Mouse (Mus musculus) testis, adult 2 months (tissue): Measurements from ENCODE around the gene Atp2a1. TPM values are rescaled to one million over a fixed set of nuclear protein-coding genes. Genes with fewer than 3 reads are reported as not detected.
A peak's percentile ranks its signal among the peaks of the same experiment; 100 is the strongest.

Experiments used
- H3K27ac ChIP-seq: fragments of 200-500 bp; 2 replicates; pipeline ENCODE4 v1.5.1; 2012; ENCODE audit warnings: low read depth, low read length; ENCODE audit not compliant: control insufficient read depth, insufficient read depth
- H3K27me3 ChIP-seq: fragments of 200-500 bp; 2 replicates; pipeline ENCODE4 v1.6.1; 2012; ENCODE audit warnings: mild to moderate bottlenecking, low read length, moderate library complexity; ENCODE audit not compliant: control insufficient read depth, insufficient read depth
- H3K36me3 ChIP-seq: fragments of 200-500 bp; 2 replicates; pipeline ENCODE4 v1.6.1; 2012; ENCODE audit warnings: mild to moderate bottlenecking, low read length; ENCODE audit not compliant: control insufficient read depth, insufficient read depth
- H3K4me1 ChIP-seq: fragments of 200-500 bp; 2 replicates; pipeline ENCODE4 v1.6.1; 2012; ENCODE audit warnings: low read length; ENCODE audit not compliant: control insufficient read depth, insufficient read depth
- H3K4me3 ChIP-seq: fragments of 200-500 bp; 2 replicates; pipeline ENCODE4 v1.5.1; 2012; ENCODE audit warnings: low read depth, mild to moderate bottlenecking, low read length, moderate library complexity, mixed read lengths; ENCODE audit not compliant: control insufficient read depth
- CTCF ChIP-seq: fragments of 200-500 bp; IDR thresholded peaks from 2 replicates; pipeline ENCODE4 v1.5.1; 2012; ENCODE audit warnings: low read depth, mild to moderate bottlenecking, inconsistent platforms, low read length, moderate library complexity; ENCODE audit not compliant: control insufficient read depth, insufficient read depth, insufficient replicate concordance
- POLR2A ChIP-seq: fragments of 200-500 bp; IDR thresholded peaks from 2 replicates; pipeline ENCODE4 v1.6.1; 2012; ENCODE audit warnings: low read depth, mild to moderate bottlenecking, inconsistent platforms, low read length, moderate library complexity; ENCODE audit not compliant: control insufficient read depth
- polyA plus RNA-seq: library from polyadenylated mRNA; depleted of rRNA; stranded (reverse); fragments of >200 nt; gene quantifications from 2 replicates; pipeline ENCODE4 v1.2.3, GENCODE M21; 2012; rRNA removed

The Atp2a1 gene
- 1.5 and 1.6 TPM in 2 replicates for polyA plus RNA-seq

DNA sequence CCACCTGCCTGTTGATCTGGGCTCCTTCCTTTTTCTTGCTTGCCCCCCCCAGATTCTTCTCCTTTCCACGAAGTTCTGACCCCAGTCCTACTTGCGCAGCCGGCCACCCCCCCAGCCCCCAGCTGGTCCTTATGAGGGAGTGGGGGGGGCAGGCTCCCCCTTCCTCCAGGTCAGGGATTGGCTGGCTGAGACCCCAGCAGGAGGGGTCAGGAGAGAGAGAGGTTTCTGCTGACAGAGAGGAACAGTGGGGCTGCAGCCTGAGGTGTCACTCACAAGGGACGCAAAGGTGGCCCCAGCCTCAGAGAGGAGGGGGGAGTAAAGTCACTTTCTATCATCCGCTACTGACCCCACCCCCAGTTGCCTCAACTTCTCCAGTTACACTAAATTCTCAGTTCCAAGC, at the start of gene Atp2a1:
Gene Atp2a1, minus strand, starts transcription at position 105 of the 400 bp plus-strand sequence.
- H3K27ac ChIP-seq = no peak within 1 kb of the TSS
- peaks cover 13% of the 10 kb centered on the region for H3K4me1 ChIP-seq
- H3K36me3 ChIP-seq = no peaks in the 10 kb centered on the region; the same call in 1 of the 2 replicates
- no peak within 1 kb of the TSS for H3K4me3 ChIP-seq
- no peak for TF ChIP-seq POLR2A
- TF ChIP-seq CTCF = no peak
- H3K27me3 ChIP-seq = no peaks in the 10 kb centered on the region

DNA sequence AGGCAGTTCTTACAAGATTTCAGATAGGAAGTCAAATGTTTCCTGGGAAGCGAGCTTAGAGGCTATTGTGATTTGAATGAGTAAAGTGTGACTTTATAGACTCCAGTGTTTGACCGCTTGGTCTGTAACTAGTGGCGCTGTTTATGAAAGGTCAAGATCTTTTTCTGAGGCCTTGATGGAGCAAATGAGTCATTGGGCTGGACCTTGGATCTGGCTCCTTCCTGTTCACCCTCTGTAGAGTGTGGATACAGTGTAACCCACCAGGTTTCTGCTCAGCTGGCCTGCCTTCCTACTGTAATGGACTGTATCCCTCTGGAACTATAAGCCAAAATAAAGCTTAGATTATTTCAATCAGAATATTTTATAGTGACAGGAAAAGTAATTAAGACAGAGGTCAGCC, 48.4 kb upstream of the Atp2a1 start:
- Histone ChIP-seq H3K36me3 (no peaks in the 10 kb centered on the region), H3K4me1 (0 out of 2 replicates have a peak, but pooled peaks cover 2% of the 10 kb centered on the region), H3K27ac (no peak overlapping the region), H3K4me3 (no peak overlapping the region), H3K27me3 (no peaks in the 10 kb centered on the region)
- no peak for TF ChIP-seq POLR2A
- TF ChIP-seq CTCF = no peak

DNA sequence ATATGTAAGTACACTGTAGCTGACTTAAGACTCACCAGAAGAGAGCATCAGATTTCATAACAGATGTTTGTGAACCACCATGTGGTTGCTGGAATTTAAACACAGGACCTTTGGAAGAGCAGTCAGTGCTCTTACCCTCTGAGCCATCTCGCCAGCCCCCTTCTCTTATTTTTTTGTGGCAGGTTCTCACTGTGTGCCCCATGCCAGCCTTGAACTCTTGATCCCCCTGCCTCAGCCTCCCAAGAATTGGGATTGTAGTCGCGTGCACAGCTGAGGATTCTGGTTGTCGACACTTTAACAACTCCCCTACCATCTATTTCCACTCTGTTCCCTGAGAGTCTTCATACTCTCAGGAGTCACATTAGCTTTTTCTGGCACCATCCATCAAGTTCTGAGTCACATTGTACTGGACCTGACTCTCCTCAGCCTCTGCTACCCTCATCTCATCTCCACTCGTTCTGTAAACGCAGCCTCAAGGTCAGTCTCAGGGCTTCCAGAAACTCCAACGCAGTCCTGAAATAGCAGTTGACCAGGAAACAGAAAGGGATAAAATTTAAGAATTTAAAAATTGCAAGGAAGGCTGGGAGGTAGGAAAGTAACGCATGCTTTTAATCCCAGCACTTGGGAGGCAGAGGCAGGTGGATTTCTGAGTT, 44.3 kb upstream of the Atp2a1 start:
- Histone ChIP-seq H3K36me3 (no peaks in the 10 kb centered on the region), H3K4me3 (peak overlapping the region; percentile 61), H3K27me3 (no peaks in the 10 kb centered on the region), H3K27ac (no peak overlapping the region; the same call in 1 of the 2 replicates), H3K4me1 (peaks cover 2% of the 10 kb centered on the region; the same call in 1 of the 2 replicates)
- TF ChIP-seq POLR2A = no peak

DNA sequence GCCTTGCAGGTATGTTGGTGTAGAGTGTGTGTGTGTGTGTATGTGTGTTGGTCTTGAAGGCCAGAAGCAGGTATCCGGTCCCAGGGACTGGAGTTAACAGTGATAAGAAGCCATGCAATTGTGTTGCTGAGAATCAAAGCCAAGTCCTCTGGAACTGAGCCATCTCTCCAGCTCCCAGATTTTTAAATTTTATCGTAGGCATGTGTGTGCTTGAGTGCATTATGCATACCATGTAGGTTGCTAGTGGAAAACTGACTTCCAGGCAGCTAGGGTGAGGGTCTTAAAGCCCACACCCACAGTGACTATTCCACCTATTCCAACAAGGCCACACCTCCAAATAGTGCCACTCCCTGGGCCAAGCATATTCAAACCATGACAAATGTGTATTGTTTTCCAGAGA, 42.0 kb upstream of the Atp2a1 start:
- H3K4me3 ChIP-seq = peak overlapping the region; percentile 54; the same call in 1 of the 2 replicates
- no peak overlapping the region for H3K27ac ChIP-seq
- H3K4me1 ChIP-seq = peaks cover 2% of the 10 kb centered on the region; the same call in 1 of the 2 replicates
- peaks cover 10% of the 10 kb centered on the region for H3K36me3 ChIP-seq
- TF ChIP-seq CTCF (no peak), POLR2A (no peak)
- H3K27me3 ChIP-seq = no peaks in the 10 kb centered on the region

DNA sequence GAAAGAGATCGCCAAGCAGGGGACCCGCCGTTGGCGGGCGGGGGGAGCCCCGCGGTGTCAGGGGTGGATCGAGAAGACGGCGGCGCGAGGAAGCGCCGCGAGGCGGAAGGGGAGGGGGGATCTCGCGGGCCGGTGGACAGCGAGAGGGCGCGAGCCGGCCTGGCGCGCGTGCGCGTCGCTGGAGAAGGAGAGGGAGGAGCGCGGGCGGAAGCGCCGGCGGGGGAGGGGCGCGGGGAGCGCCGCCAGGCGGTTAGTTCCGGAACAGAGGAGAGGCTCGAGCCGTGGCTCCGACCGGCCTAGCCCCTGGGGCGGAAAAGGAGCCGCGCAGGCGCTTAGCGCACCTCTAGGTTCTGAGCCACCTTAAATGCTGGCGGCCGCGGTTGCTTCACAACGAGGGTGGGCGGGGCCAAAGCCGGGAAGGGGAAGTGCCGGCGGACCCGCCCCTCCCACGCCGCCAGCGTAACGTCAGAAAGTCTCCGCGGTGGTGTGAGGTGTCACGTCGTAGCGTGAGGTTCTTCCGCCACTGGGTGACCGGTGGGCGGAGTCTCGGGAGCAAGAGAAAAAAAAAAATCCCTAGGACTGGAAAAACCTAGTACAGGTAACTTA, 40.5 kb upstream of the Atp2a1 start, which contains the start of gene Atxn2l:
Gene Atxn2l, minus strand, starts transcription at position 165 of the 606 bp plus-strand sequence.
- peaks cover 12% of the 10 kb centered on the region for H3K36me3 ChIP-seq
- H3K27ac ChIP-seq = peak within 1 kb of the TSS; percentile 98
- H3K27me3 ChIP-seq = no peaks in the 10 kb centered on the region
- TF ChIP-seq CTCF (no peak), POLR2A (peak; percentile 87)
- H3K4me1 ChIP-seq = peaks cover 2% of the 10 kb centered on the region; the same call in 1 of the 2 replicates
- H3K4me3 ChIP-seq = peak within 1 kb of the TSS; percentile 82

DNA sequence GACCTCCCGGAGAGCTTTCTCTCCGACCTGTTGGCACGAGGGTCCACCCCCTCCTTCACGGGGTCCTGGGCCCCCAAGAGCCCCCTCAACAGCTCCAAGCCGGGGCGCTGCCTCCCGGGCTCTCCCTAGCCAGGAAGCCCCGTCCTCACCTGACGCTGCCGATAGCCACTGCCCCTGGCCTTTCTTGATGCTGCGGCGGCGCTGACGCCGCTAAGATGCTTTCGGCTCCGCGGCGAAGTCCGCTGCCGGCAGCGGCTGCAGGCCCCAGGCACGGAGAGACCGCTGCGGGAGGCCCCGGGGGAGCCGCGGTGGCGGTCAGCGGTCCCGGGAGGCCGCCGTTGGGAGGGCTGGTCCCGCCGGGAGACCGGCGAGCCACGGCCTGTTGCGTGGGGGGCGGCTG, 39.8 kb upstream of the Atp2a1 start:
- Histone ChIP-seq H3K27ac (peak overlapping the region; percentile 98), H3K27me3 (no peaks in the 10 kb centered on the region), H3K4me1 (peaks cover 2% of the 10 kb centered on the region; the same call in 1 of the 2 replicates), H3K36me3 (peaks cover 12% of the 10 kb centered on the region), H3K4me3 (peak overlapping the region; percentile 82)
- TF ChIP-seq POLR2A = no peak
- TF ChIP-seq CTCF = no peak

DNA sequence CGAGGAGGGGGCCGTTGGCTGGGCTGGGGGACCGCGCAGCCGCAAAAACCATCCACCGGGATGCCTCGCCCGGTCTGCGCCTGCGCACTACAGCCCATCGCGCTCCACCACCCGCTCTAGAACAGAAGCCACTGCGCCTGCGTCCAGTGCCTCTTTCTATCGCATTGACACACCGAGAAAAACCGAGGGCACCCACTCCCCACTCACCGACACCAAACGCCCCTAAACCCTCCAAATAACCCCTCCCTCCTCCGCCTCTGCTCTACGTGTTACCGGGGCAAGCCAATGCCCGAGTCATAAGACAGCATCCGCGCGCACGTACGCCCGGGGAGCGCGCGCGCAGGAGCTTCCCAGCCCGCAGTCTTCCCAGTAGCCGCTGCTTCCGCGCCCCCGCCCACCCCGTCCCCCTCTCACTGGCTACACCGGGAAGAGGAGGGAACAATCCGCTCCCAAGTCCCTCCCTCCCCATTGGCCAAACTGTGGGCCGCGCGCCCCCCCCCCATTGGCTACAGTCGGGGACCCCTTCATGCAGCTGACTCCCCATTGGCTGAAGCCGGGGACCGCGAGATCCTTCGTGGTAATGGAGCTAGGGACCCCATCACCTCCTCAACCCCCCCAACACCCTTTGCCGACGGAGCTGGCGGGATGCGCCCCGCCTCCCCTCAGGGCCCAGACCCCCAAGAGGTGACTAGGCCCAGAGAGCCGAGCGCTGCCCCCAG, 39.3 kb upstream of the Atp2a1 start:
- no peaks in the 10 kb centered on the region for H3K27me3 ChIP-seq
- H3K27ac ChIP-seq = peak overlapping the region; percentile 98

More for the DNA sequence above, 39.3 kb upstream of the Atp2a1 start:
- Histone ChIP-seq H3K4me3 (peak overlapping the region; percentile 82), H3K4me1 (peaks cover 2% of the 10 kb centered on the region; the same call in 1 of the 2 replicates), H3K36me3 (peaks cover 13% of the 10 kb centered on the region)
- TF ChIP-seq CTCF (peak; percentile 11; the same call in 1 of the 2 replicates), POLR2A (peak; percentile 72)
